Mouse (Mus musculus): ENCODE results near the gene Galnt2. TPM values are rescaled to one million over a fixed set of nuclear protein-coding genes. Genes with fewer than 3 reads are reported as not detected.
A peak's percentile ranks its signal among the peaks of the same experiment; 100 is the strongest.

The Galnt2 gene
- 10 to 100 TPM; 14.8 to 39.1 (median 20.4) TPM for polyA plus RNA-seq (2017; shearing (Covaris generic))

GRCm38 (mm10) chr8:124231176-124231484 is at the start of gene Galnt2:
Gene Galnt2, plus strand, starts transcription at chr8:124231391.
- peak; percentile 79 for ATAC-seq

- ATAC-seq, result no peak
Observed at GRCm38 (mm10) chr8:124181751-124182150, 49.4 kb upstream of the Galnt2 start.

- no peak for ATAC-seq
Observed at GRCm38 (mm10) chr8:124182224-124182623, 49.0 kb upstream of the Galnt2 start.

- ATAC-seq, result no peak
Observed at GRCm38 (mm10) chr8:124184078-124184477, 47.1 kb upstream of the Galnt2 start.

- ATAC-seq, result no peak
Observed at GRCm38 (mm10) chr8:124184507-124184906, 46.7 kb upstream of the Galnt2 start.

- ATAC-seq, result no peak
Observed at GRCm38 (mm10) chr8:124185081-124185480, 46.1 kb upstream of the Galnt2 start.

- no peak for ATAC-seq
Observed at GRCm38 (mm10) chr8:124190388-124190787, 40.8 kb upstream of the Galnt2 start.

- ATAC-seq, result no peak
Observed at GRCm38 (mm10) chr8:124192242-124192641, 38.9 kb upstream of the Galnt2 start.

- no peak for ATAC-seq
Observed at GRCm38 (mm10) chr8:124192976-124193375, 38.2 kb upstream of the Galnt2 start.

- ATAC-seq, result no peak
Observed at GRCm38 (mm10) chr8:124193992-124194391, 37.2 kb upstream of the Galnt2 start.

GRCm38 (mm10) chr8:124196195-124196594 is 35.0 kb upstream of the Galnt2 start:
- ATAC-seq, result no peak

GRCm38 (mm10) chr8:124196797-124197196 is 34.4 kb upstream of the Galnt2 start:
- ATAC-seq, result no peak

- ATAC-seq, result no peak
Observed at GRCm38 (mm10) chr8:124198230-124198629, 33.0 kb upstream of the Galnt2 start.

- no peak for ATAC-seq
Observed at GRCm38 (mm10) chr8:124200400-124200799, 30.8 kb upstream of the Galnt2 start.

- ATAC-seq, result no peak
Observed at GRCm38 (mm10) chr8:124201706-124202105, 29.5 kb upstream of the Galnt2 start.

GRCm38 (mm10) chr8:124202895-124203294 is 28.3 kb upstream of the Galnt2 start:
- ATAC-seq, result no peak

GRCm38 (mm10) chr8:124204001-124204601 is 27.1 kb upstream of the Galnt2 start:
- no peak for ATAC-seq

GRCm38 (mm10) chr8:124212148-124212547 is 19.0 kb upstream of the Galnt2 start:
- no peak for ATAC-seq

GRCm38 (mm10) chr8:124216951-124217350 is 14.2 kb upstream of the Galnt2 start:
- ATAC-seq, result no peak

- no peak for ATAC-seq
Observed at GRCm38 (mm10) chr8:124229883-124230282, 1.3 kb upstream of the Galnt2 start.

- ATAC-seq, result no peak
Observed at GRCm38 (mm10) chr8:124230496-124231175, 555 bp upstream of the Galnt2 start.

- ATAC-seq, result peak; percentile 74
Observed at GRCm38 (mm10) chr8:124231485-124232279, 491 bp downstream of the Galnt2 start.

- ATAC-seq, result no peak
Observed at GRCm38 (mm10) chr8:124232280-124232600, 1.0 kb downstream of the Galnt2 start.

GRCm38 (mm10) chr8:124234496-124234895 is 3.3 kb downstream of the Galnt2 start:
- ATAC-seq, result no peak
